Mouse (Mus musculus): ENCODE data around the gene Rlf. TPM values are rescaled to one million over a fixed set of nuclear protein-coding genes. Genes with fewer than 3 reads are reported as not detected.

The Rlf gene
- 17.2 and 23.8 TPM in 2 replicates for polyA plus RNA-seq (2012; rRNA removed)

DNA sequence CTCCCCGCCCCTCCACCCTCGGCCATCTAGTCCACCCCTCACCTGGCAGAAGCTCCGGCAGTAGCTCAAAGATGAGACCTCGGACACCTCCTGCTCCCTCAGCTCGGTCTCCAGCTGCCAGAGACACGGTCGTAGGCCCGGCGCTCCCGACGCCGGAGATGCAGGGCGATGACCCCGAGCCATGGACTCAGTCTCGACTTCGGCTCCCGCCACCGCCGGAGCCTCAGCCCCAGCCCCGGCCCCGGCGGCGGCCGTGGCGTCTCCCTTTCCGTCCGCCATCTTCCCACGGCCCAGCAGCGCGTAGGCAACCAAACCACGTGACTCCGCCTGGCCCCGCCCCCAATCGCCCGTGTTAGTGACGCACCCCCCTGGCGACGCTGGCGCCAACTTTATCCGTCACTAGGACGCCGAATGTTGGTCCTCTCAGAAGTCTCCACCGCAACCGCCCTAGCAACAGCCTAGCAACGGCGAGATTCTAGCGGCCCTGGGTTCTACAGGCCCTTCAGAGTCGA is at the start of gene Rlf:
Rlf (minus strand) TSS at position 292 of the 512 bp plus-strand sequence.

DNA sequence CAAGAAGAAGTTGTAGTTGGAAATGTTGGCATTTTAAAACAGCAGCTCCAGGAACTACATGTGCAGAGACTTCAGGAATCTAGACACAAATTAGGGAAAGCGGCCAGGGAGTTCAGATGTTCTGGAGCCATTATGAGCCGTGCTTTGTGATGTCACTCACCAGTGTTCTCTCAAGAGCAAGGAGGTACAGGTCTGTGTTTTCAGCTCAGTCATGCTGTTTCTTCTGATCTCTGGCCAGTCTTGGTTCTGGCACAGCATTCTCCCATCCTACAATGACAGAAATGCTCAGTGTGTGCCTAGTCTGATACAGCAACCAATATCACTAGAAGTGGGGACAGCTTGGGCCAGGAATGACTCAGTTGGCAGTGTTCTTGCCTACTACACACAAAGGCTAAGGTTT is 105.8 kb downstream of the Rlf start, which contains the start of gene Tmco2:
Tmco2 (minus strand) TSS at position 101 of the 400 bp plus-strand sequence.

DNA sequence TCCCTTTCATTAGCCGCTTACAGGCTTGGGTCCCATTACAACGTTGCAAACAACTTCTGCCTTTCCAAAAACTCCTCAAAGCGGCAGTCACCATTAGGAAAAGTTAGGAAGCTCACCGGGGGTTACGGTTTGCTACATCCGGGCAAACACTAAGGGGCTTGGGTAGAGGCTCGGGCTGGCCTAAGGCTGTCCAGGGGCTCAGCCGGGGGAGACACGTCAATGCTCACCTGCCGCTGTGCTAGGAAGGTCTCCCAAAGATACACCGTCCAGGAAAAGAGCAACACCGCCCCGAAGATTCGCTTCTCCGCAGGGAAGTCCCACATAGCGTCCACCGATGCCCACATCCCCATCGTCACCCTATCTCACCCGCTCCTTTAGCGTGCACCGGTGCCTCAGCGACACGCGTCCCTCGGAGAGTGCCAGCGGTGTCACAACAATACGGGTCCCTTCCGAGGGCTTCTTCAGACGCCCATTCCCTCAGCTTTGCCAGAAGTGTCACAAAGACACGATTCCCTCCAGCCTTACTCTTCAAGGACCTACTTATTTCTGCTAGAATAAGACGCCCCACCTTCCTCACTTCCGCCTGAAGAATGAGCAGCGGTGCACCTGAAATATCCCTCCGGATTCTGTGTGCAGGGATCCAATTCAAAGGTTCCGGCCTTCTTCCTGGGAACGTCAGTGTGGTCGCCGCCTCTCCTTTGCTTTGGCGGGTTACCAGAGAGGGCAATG is 117.1 kb downstream of the Rlf start, which contains the start of gene Zmpste24:
Zmpste24 (minus strand) TSS at position 592 of the 729 bp plus-strand sequence.

Other genes starting within 250 kb of the Rlf start
- gene Smap2, start 197.8 kb downstream of the Rlf start, polyA plus RNA-seq (2012; rRNA removed): 16.3 and 21.6 TPM in 2 replicates
- gene Col9a2, start 175.7 kb downstream of the Rlf start, polyA plus RNA-seq (2012; rRNA removed): 17.6 and 26.3 TPM in 2 replicates
- 17.8 and 20.5 TPM in 2 replicates for gene Zmpste24, start 116.8 kb downstream of the Rlf start, polyA plus RNA-seq (2012; rRNA removed)
- gene Tmco2, start 105.9 kb downstream of the Rlf start, polyA plus RNA-seq (2012; rRNA removed): not detected in 2 replicates
- gene Gm12888, start 109.8 kb upstream of the Rlf start, polyA plus RNA-seq (2012; rRNA removed): not detected in 2 replicates
- not detected in 2 replicates for gene Gm12886, start 208.0 kb upstream of the Rlf start, polyA plus RNA-seq (2012; rRNA removed)